ENCODE assay signal across 18 mouse cellular contexts in genomic region chr2:28160568-28160967, GRCm38 (mm10). TPM values are rescaled to one million over a fixed set of nuclear protein-coding genes. Genes with fewer than 3 reads are reported as not detected.
DNase-seq lines count a peak whose midpoint lies in the region; ATAC-seq and TF ChIP-seq lines count a peak whose summit lies in the region.
"Had no signal": no experiment of that assay in that cellular context is flagged by ENCODE, and none has a peak within 500 bp of the region (broad histone marks: within the 10 kb centered on the region; RNA-seq: fewer than 3 reads in every experiment).

No protein-coding gene starts in this region.

- no peaks in the 10 kb centered on the region for H3K9me3 ChIP-seq in hindbrain, embryonic 13.5 days
- no peaks in the 10 kb centered on the region for H3K9me3 ChIP-seq in hindbrain, embryonic 14.5 days (ENCODE audit: control insufficient read depth, low read length)
- H3K9me3 ChIP-seq in CH12.LX (replicated peaks; ENCODE audit: low read length) = no peaks in the 10 kb centered on the region
- no peaks in the 10 kb centered on the region for H3K9me3 ChIP-seq in hindbrain, embryonic 16.5 days (ENCODE audit: control insufficient read depth, low read length)
- H3K9me3 ChIP-seq in midbrain, embryonic 14.5 days (ENCODE audit: control insufficient read depth, low read length) = no peaks in the 10 kb centered on the region
- H3K9me3 ChIP-seq: forebrain, embryonic 12.5 days; limb, embryonic 15.5 days; liver, embryonic 15.5 days; neural tube, embryonic 12.5 days had no signal

- no peaks in the 10 kb centered on the region for H3K36me3 ChIP-seq in hindbrain, embryonic 13.5 days
- no peaks in the 10 kb centered on the region for H3K36me3 ChIP-seq in hindbrain, embryonic 14.5 days (replicated peaks; ENCODE audit: control insufficient read depth, insufficient read depth)
- H3K36me3 ChIP-seq in CH12.LX (replicated peaks in 1 of 2; ENCODE audit: control insufficient read depth in 1 of 2, insufficient read depth in 1 of 2, low read length in 1 of 2) = no peaks in the 10 kb centered on the region
- no peaks in the 10 kb centered on the region for H3K36me3 ChIP-seq in hindbrain, embryonic 16.5 days (ENCODE audit: control insufficient read depth, insufficient read depth, low read length)
- H3K36me3 ChIP-seq in midbrain, embryonic 14.5 days (ENCODE audit: control insufficient read depth, insufficient read depth, low read length) = no peaks in the 10 kb centered on the region
- H3K36me3 ChIP-seq: forebrain, embryonic 12.5 days; limb, embryonic 15.5 days; liver, embryonic 15.5 days; neural tube, embryonic 12.5 days had no signal

- no peak for TF ChIP-seq EP300 in CH12.LX (IDR thresholded peaks at IDR 0.05; ENCODE audit: low read length)

- no peak for TF ChIP-seq RAD21 in CH12.LX (IDR thresholded peaks at IDR 0.05; ENCODE audit: low read depth, low read length)

- H3K4me2 ChIP-seq in hindbrain, embryonic 13.5 days = no peak overlapping the region
- H3K4me2 ChIP-seq in hindbrain, embryonic 14.5 days (replicated peaks) = no peak overlapping the region
- H3K4me2 ChIP-seq in CH12.LX (ENCODE audit: insufficient read depth, low read depth, poor library complexity, severe bottlenecking) = no peak overlapping the region
- no peak overlapping the region for H3K4me2 ChIP-seq in hindbrain, embryonic 16.5 days (ENCODE audit: low read length)
- no peak overlapping the region for H3K4me2 ChIP-seq in midbrain, embryonic 14.5 days (ENCODE audit: low read length)
- H3K4me2 ChIP-seq: forebrain, embryonic 12.5 days; limb, embryonic 15.5 days; liver, embryonic 15.5 days; neural tube, embryonic 12.5 days had no signal

- 0 out of 2 replicates have a peak, but pooled peaks have one; percentile 39 for ATAC-seq in hindbrain, embryonic 13.5 days (ENCODE audit: low FRiP score)
- ATAC-seq in hindbrain, embryonic 14.5 days (ENCODE audit: low FRiP score) = no peak
- ATAC-seq in hindbrain, embryonic 16.5 days = 0 out of 2 replicates have a peak, but pooled peaks have one; percentile 14
- no peak for ATAC-seq in midbrain, embryonic 14.5 days (ENCODE audit: low FRiP score, low TSS enrichment)

- no peak overlapping the region for H3K4me3 ChIP-seq in hindbrain, embryonic 13.5 days
- no peak overlapping the region for H3K4me3 ChIP-seq in hindbrain, embryonic 14.5 days (replicated peaks; ENCODE audit: low read length)
- no peak overlapping the region for H3K4me3 ChIP-seq in CH12.LX (replicated peaks in 1 of 3; ENCODE audit: low read depth in 2 of 3, low read length in 2 of 3, poor library complexity in 1 of 3)
- no peak overlapping the region for H3K4me3 ChIP-seq in hindbrain, embryonic 16.5 days (ENCODE audit: low read length)
- no peak overlapping the region for H3K4me3 ChIP-seq in midbrain, embryonic 14.5 days (replicated peaks; ENCODE audit: low read depth, low read length)
- H3K4me3 ChIP-seq: forebrain, embryonic 12.5 days; limb, embryonic 15.5 days; liver, embryonic 15.5 days; neural tube, embryonic 12.5 days had no signal

- dilution Hi-C loops in CH12.LX (cut with MboI; ENCODE audit: extremely low pct_ligation_motif_present, extremely low pct_unique_long_range_greater_than_20kb, low sequenced_read_pairs) = no loop called here

- H3K27me3 ChIP-seq in hindbrain, embryonic 13.5 days = no peaks in the 10 kb centered on the region
- H3K27me3 ChIP-seq in hindbrain, embryonic 14.5 days (ENCODE audit: control insufficient read depth, insufficient read depth, low read length) = no peaks in the 10 kb centered on the region
- H3K27me3 ChIP-seq in CH12.LX (replicated peaks) = peaks cover 94% of the 10 kb centered on the region
- no peaks in the 10 kb centered on the region for H3K27me3 ChIP-seq in hindbrain, embryonic 16.5 days (replicated peaks; ENCODE audit: control insufficient read depth, insufficient read depth, low read length)
- H3K27me3 ChIP-seq in midbrain, embryonic 14.5 days (ENCODE audit: control insufficient read depth, insufficient read depth, low read length) = no peaks in the 10 kb centered on the region
- H3K27me3 ChIP-seq: forebrain, embryonic 12.5 days; limb, embryonic 15.5 days; neural tube, embryonic 12.5 days had no signal

- no peak overlapping the region for H3K9ac ChIP-seq in hindbrain, embryonic 13.5 days
- H3K9ac ChIP-seq in hindbrain, embryonic 14.5 days = no peak overlapping the region
- no peak overlapping the region for H3K9ac ChIP-seq in CH12.LX (ENCODE audit: insufficient read depth, low read depth)
- H3K9ac ChIP-seq in hindbrain, embryonic 16.5 days (ENCODE audit: low read depth, low read length) = no peak overlapping the region
- H3K9ac ChIP-seq in midbrain, embryonic 14.5 days (replicated peaks; ENCODE audit: low read length) = no peak overlapping the region
- H3K9ac ChIP-seq: forebrain, embryonic 12.5 days; limb, embryonic 15.5 days; liver, embryonic 15.5 days; neural tube, embryonic 12.5 days had no signal

- no peak for DNase-seq in hindbrain, embryonic 14.5 days (ENCODE audit: low spot score)
- DNase-seq in CH12.LX (ENCODE audit: extremely low read depth) = peak; percentile 4
- peak; percentile 60 for DNase-seq in midbrain, embryonic 14.5 days
- no peak for DNase-seq in cerebellum, adult 11-12 months
- no peak for DNase-seq in yolk sac, embryonic 10.5 days (ENCODE audit: low spot score)
- DNase-seq: adrenal gland, postnatal 14 days; cerebellum, adult 18-20 months; cerebellum, postnatal 25 days; gastrocnemius, postnatal 25 days; kidney, adult 18-20 months had no signal

- 46% methylated on average over 7 of the region's 7 CpGs for WGBS in hindbrain, embryonic 13.5 days
- WGBS in hindbrain, embryonic 14.5 days = 37% methylated on average over 7 of the region's 7 CpGs
- WGBS in hindbrain, embryonic 16.5 days = 34% methylated on average over 7 of the region's 7 CpGs
- 38% methylated on average over 7 of the region's 7 CpGs for WGBS in midbrain, embryonic 14.5 days

- TF ChIP-seq POLR2A in CH12.LX (IDR thresholded peaks at IDR 0.05; ENCODE audit: low read depth, low read length) = no peak

- H3K79me2 ChIP-seq in CH12.LX (replicated peaks; ENCODE audit: control insufficient read depth, extremely low read depth, insufficient read depth, poor library complexity, severe bottlenecking) = no peaks in the 10 kb centered on the region

- peaks cover 13% of the 10 kb centered on the region for H3K4me1 ChIP-seq in hindbrain, embryonic 13.5 days (replicated peaks)
- no peaks in the 10 kb centered on the region; the same call in 1 of the 2 replicates for H3K4me1 ChIP-seq in hindbrain, embryonic 14.5 days (replicated peaks; ENCODE audit: control insufficient read depth, insufficient read depth, low read length)
- no peaks in the 10 kb centered on the region for H3K4me1 ChIP-seq in CH12.LX (ENCODE audit: control insufficient read depth in 1 of 2, insufficient read depth in 2 of 2)
- peaks cover 4% of the 10 kb centered on the region; the same call in 1 of the 2 replicates for H3K4me1 ChIP-seq in hindbrain, embryonic 16.5 days (ENCODE audit: control insufficient read depth, insufficient read depth, low read depth, low read length)
- H3K4me1 ChIP-seq in midbrain, embryonic 14.5 days (ENCODE audit: control insufficient read depth, insufficient read depth, low read length) = peaks cover 1% of the 10 kb centered on the region

- no peak for TF ChIP-seq CTCF in CH12.LX (conservative IDR thresholded peaks at IDR 0.05 in 1 of 2, IDR thresholded peaks at IDR 0.05 in 1 of 2; ENCODE audit: low read depth in 2 of 2, low read length in 2 of 2)

- H3K27ac ChIP-seq in hindbrain, embryonic 13.5 days = no peak overlapping the region
- H3K27ac ChIP-seq in hindbrain, embryonic 14.5 days = no peak overlapping the region
- no peak overlapping the region for H3K27ac ChIP-seq in CH12.LX (ENCODE audit: insufficient read depth, low read depth)
- H3K27ac ChIP-seq in hindbrain, embryonic 16.5 days (ENCODE audit: low read depth, low read length) = no peak overlapping the region; the same call in 1 of the 2 replicates
- no peak overlapping the region for H3K27ac ChIP-seq in midbrain, embryonic 14.5 days (replicated peaks; ENCODE audit: low read depth, low read length)
- H3K27ac ChIP-seq: forebrain, embryonic 12.5 days; kidney, postnatal 0 days; limb, embryonic 15.5 days; liver, embryonic 15.5 days; neural tube, embryonic 12.5 days; stomach, postnatal 0 days had no signal

- in situ Hi-C loops in CH12.LX (cut with MboI; ENCODE audit: low pct_ligation_motif_present, low pct_unique_long_range_greater_than_20kb, low sequenced_read_pairs) = no loop called here

TF ChIP-seq in CH12.LX, 34 proteins besides CTCF, POLR2A, EP300 and RAD21:
- TF ChIP-seq BHLHE40 (IDR thresholded peaks at IDR 0.05; ENCODE audit: low read depth, low read length) = no peak
- TF ChIP-seq MAFK (IDR thresholded peaks at IDR 0.05; ENCODE audit: insufficient replicate concordance, low read length) = no peak
- TF ChIP-seq ZKSCAN1 (IDR thresholded peaks at IDR 0.05; ENCODE audit: borderline replicate concordance, low read depth, low read length) = no peak
- no peak for TF ChIP-seq IRF4 (IDR thresholded peaks at IDR 0.05; ENCODE audit: low read depth, low read length)

RNA-seq across cellular contexts. Expression of gene Olfm1, which starts 32.2 kb away (rescaled TPM):
- polyA plus RNA-seq in hindbrain, embryonic 13.5 days (2015; fragmentation: Nextera tagmentation; extraction: Ambion mirVana) = 267 and 274 TPM in 2 replicates
- 377 and 395 TPM in 2 replicates for polyA plus RNA-seq in hindbrain, embryonic 14.5 days (2014; fragmentation: Nextera tagmentation; extraction: Ambion mirVana)
- 0.34 and 0.42 TPM in 2 replicates for total RNA-seq in CH12.LX (2012; rRNA removed)
- 0.20 and 0.28 TPM in 2 replicates for total RNA-seq in CH12.LX (2014; rRNA removed)
- polyA plus RNA-seq in CH12.LX (2012; ENCODE audit: insufficient read length, low read depth) = 0.93 and 1.3 TPM in 2 replicates
- polyA plus RNA-seq in hindbrain, embryonic 16.5 days (2015; fragmentation: Nextera tagmentation; extraction: Ambion mirVana) = 320 and 328 TPM in 2 replicates
- 295 and 301 TPM in 2 replicates for polyA plus RNA-seq in midbrain, embryonic 14.5 days (2014; fragmentation: Nextera tagmentation; extraction: Ambion mirVana)

Comparison
In these comparisons a context has a peak if more than half of its experiments do, and no peak if none do; other contexts are left out.
1. ATAC-seq: peak in hindbrain, embryonic 13.5 days (single experiment) and hindbrain, embryonic 16.5 days (single experiment); none in hindbrain, embryonic 14.5 days (single experiment) and midbrain, embryonic 14.5 days (single experiment).
2. DNase-seq: peak in CH12.LX (single experiment) and midbrain, embryonic 14.5 days (single experiment); none in hindbrain, embryonic 14.5 days (single experiment), cerebellum, adult 11-12 months (single experiment) and yolk sac, embryonic 10.5 days (single experiment).
3. RNA of gene Olfm1, which starts 32.2 kb away (polyA plus RNA-seq): 377 to 395 TPM in hindbrain, embryonic 14.5 days, 320 to 328 TPM in hindbrain, embryonic 16.5 days, 295 to 301 TPM in midbrain, embryonic 14.5 days and 267 to 274 TPM in hindbrain, embryonic 13.5 days; 0.93 to 1.3 TPM in CH12.LX; every median in the first group is over 100 times any median in the second.